Mouse (Mus musculus) heart, embryonic 14.5 days (tissue): ENCODE data around the gene Gm12185. TPM values are rescaled to one million over a fixed set of nuclear protein-coding genes. Genes with fewer than 3 reads are reported as not detected.
"Not testable (repeated sequence)": the region's sequence is repeated elsewhere in the genome, so short reads cannot be mapped to it uniquely, and the experiment has no call there.

Source experiments
- ATAC-seq: fragments of 200-750 bp; cut with Nextera tagmentation; 2 replicates; pipeline ENCODE4 v1.8.0; 2017; ENCODE audit warnings: low read depth, moderate TSS enrichment; ENCODE audit not compliant: insufficient number of reproducible peaks, insufficient read depth, low FRiP score
- H3K27ac ChIP-seq, 2 experiments: fragments of 200-500 bp in 1 of 2; fragments of 300-500 bp in 1 of 2; sonication (generic) in 1 of 2; replicated peaks in 1 of 2; 2 replicates each; pipeline ENCODE4 v1.5.1; 2012 to 2014; ENCODE audit warnings: low read depth in 2 of 2, low read length in 2 of 2, control low read depth in 1 of 2, mild to moderate bottlenecking in 1 of 2, mixed read lengths in 1 of 2; ENCODE audit not compliant: control insufficient read depth in 1 of 2, insufficient read depth in 1 of 2
- H3K27me3 ChIP-seq: fragments of 300-500 bp; sonication (generic); 2 replicates; pipeline ENCODE4 v1.6.1; 2014; ENCODE audit warnings: mild to moderate bottlenecking, low read length, control low read depth; ENCODE audit not compliant: control insufficient read depth, insufficient read depth
- H3K36me3 ChIP-seq: fragments of 300-500 bp; sonication (generic); 2 replicates; pipeline ENCODE4 v1.6.1; 2014; ENCODE audit warnings: mild to moderate bottlenecking, control low read depth, low read length, mixed read lengths; ENCODE audit not compliant: control insufficient read depth, insufficient read depth
- H3K4me1 ChIP-seq, 2 experiments: fragments of 200-500 bp in 1 of 2; fragments of 300-500 bp in 1 of 2; sonication (generic) in 1 of 2; 2 replicates each; pipeline ENCODE4 v1.6.1; 2012 to 2014; ENCODE audit warnings: low read length in 2 of 2, control low read depth in 1 of 2, mixed read lengths in 1 of 2; ENCODE audit not compliant: control insufficient read depth in 2 of 2, insufficient read depth in 2 of 2
- H3K4me2 ChIP-seq: fragments of 300-500 bp; sonication (generic); 2 replicates; pipeline ENCODE4 v1.6.1; 2014; ENCODE audit warnings: mild to moderate bottlenecking, low read length
- H3K4me3 ChIP-seq, 2 experiments: fragments of 200-500 bp in 1 of 2; fragments of 300-500 bp in 1 of 2; sonication (generic) in 1 of 2; 2 replicates each; pipeline ENCODE4 v1.5.1; 2012 to 2014; ENCODE audit warnings: low read length in 2 of 2, mild to moderate bottlenecking in 2 of 2, control low read depth in 1 of 2, low read depth in 1 of 2, moderate library complexity in 1 of 2; ENCODE audit not compliant: control insufficient read depth in 1 of 2, insufficient read depth in 1 of 2
- H3K9ac ChIP-seq: fragments of 300-500 bp; sonication (generic); 2 replicates; pipeline ENCODE4 v1.6.1; 2014; ENCODE audit warnings: mild to moderate bottlenecking, low read length
- H3K9me3 ChIP-seq: fragments of 300-500 bp; sonication (generic); 2 replicates; pipeline ENCODE4 v1.6.1; 2016; ENCODE audit warnings: low read length, control low read depth; ENCODE audit not compliant: control insufficient read depth
- WGBS: fragments of 180-500 bp; shearing (Covaris S2); extraction: QIAGEN DNeasy Blood & Tissue Kit; methylation state at CpG from one replicate; pipeline ENCODE4 v1.1.7; 2014; 5-methylcytosine and 5-hydroxymethylcytosine counted together
- polyA plus RNA-seq: library from polyadenylated mRNA; unstranded; fragments of >200 nt; fragmentation: Nextera tagmentation; extraction: Ambion mirVana; gene quantifications from 2 replicates; pipeline ENCODE4 v1.2.1, GENCODE M21; 2014

The Gm12185 gene
- polyA plus RNA-seq, 1 experiment from 2014 or later = not detected

- no peak for ATAC-seq
- H3K9me3 ChIP-seq = no peaks in the 10 kb centered on the region
- 40% methylated on average over 1 of the region's 1 CpGs for WGBS
Measured at GRCm38 (mm10) chr11:48908459-48908858, 83.6 kb downstream of the Gm12185 start.

GRCm38 (mm10) chr11:48902021-48902420 lies 90.0 kb downstream of the Gm12185 start, which contains the start of gene Gm5431:
Gm5431 (minus strand) TSS chr11:48902214.
- no peak for ATAC-seq
- H3K9ac ChIP-seq = no peak within 1 kb of the TSS
- H3K27me3 ChIP-seq = no peaks in the 10 kb centered on the region
- WGBS = 57% methylated on average over 2 of the region's 2 CpGs
- H3K9me3 ChIP-seq = no peaks in the 10 kb centered on the region
- H3K27ac ChIP-seq = no peak within 1 kb of the TSS
- H3K4me2 ChIP-seq = no peak within 1 kb of the TSS
- no peak within 1 kb of the TSS for H3K4me3 ChIP-seq
- H3K4me1 ChIP-seq = no peaks in the 10 kb centered on the region
- H3K36me3 ChIP-seq = no peaks in the 10 kb centered on the region

More at GRCm38 (mm10) chr11:48908459-48908858, 83.6 kb downstream of the Gm12185 start:
- Histone ChIP-seq H3K36me3 (no peaks in the 10 kb centered on the region), H3K27me3 (no peaks in the 10 kb centered on the region), H3K9ac (no peak overlapping the region), H3K4me1 (no peaks in the 10 kb centered on the region), H3K4me2 (no peak overlapping the region), H3K4me3 (no peak overlapping the region), H3K27ac (no peak overlapping the region)

- H3K27me3 ChIP-seq, H3K4me1 ChIP-seq, ATAC-seq, H3K9me3 ChIP-seq, H3K36me3 ChIP-seq, H3K9ac ChIP-seq, H3K4me3 ChIP-seq, H3K4me2 ChIP-seq, H3K27ac ChIP-seq: not testable (repeated sequence)
- WGBS = 68% methylated on average over 1 of the region's 1 CpGs
Measured at GRCm38 (mm10) chr11:48901567-48901930, 90.5 kb downstream of the Gm12185 start.

DNA sequence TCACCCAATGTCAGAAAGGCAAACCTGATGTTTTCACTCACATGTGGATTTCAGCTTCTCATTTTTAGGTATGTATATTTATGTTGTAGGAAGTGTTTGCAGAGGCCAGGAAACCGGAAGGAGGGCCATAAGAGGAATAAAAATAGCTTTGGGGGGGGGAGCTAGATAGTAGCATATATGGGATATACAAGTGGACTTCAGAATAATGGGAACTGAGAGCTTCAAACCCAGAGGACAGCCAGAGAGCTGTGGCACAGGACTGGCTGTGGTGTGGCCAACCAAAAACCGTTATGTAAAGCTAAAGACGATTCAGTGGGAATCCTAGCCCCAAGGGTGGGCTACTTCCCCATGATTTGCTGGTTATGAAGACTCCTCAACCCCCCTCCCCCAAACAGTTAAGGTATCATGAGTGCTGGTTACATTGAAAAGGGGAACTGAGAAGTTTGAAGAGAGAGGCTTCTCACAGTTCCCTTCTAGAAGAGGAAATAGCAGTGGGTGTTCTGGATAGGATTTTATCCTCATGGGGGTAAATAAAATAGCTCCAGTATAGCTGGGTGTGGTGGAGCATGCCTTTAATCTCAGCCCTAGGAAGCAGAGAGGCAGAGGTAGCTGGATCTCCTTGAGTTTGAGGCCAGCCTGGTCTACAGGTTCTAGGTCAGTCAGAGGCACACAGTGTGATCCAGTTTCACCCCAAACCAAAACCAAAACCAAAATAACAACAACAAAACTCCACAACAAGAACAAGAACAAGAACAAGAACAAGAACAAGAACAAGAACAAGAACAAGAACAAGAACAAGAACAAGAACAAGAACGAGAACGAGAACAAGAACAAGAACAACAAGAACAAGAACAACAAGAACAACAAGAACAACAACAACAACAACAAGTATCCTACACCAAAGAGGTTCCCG lies 91.1 kb downstream of the Gm12185 start:
- WGBS = 70% methylated on average over 6 of the region's 6 CpGs
- not testable (repeated sequence) for H3K27me3 ChIP-seq, H3K9ac ChIP-seq, H3K9me3 ChIP-seq, H3K36me3 ChIP-seq, H3K27ac ChIP-seq, H3K4me2 ChIP-seq, ATAC-seq, H3K4me3 ChIP-seq, H3K4me1 ChIP-seq

GRCm38 (mm10) chr11:48898812-48899431 lies 93.1 kb downstream of the Gm12185 start:
- H3K4me1 ChIP-seq = no peaks in the 10 kb centered on the region
- no peaks in the 10 kb centered on the region for H3K9me3 ChIP-seq
- no peak overlapping the region for H3K9ac ChIP-seq
- H3K36me3 ChIP-seq = no peaks in the 10 kb centered on the region
- 59% methylated on average over 2 of the region's 2 CpGs for WGBS
- H3K4me3 ChIP-seq = no peak overlapping the region
- H3K27ac ChIP-seq = no peak overlapping the region
- no peak for ATAC-seq
- H3K4me2 ChIP-seq = no peak overlapping the region
- no peaks in the 10 kb centered on the region for H3K27me3 ChIP-seq

DNA sequence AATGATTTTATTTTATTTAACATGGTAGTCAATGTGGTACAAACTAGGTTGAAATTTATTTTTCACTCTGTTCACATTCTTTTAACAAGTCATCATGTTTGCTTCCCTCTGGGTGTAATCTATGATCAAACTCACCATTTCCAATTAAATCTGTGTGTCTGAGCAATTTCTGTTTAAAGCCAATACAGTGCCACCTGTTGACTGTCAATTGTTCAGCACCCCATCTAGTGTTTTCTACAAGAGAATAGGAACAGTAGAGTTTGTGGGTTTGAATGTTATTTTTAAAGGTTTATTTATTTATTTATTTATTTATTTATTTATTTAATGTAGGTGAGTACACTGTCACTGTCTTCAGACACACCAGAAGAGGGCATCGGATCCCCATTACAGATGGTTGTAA lies 115.3 kb downstream of the Gm12185 start:
- H3K9me3 ChIP-seq = no peaks in the 10 kb centered on the region; the same call in 1 of the 2 replicates
- WGBS = 88% methylated on average over 1 of the region's 1 CpGs

GRCm38 (mm10) chr11:48875343-48875837 lies 116.6 kb downstream of the Gm12185 start:
- not testable (repeated sequence) for H3K9me3 ChIP-seq, ATAC-seq
- WGBS = 65% methylated on average over 1 of the region's 1 CpGs

More for the DNA sequence above, 115.3 kb downstream of the Gm12185 start:
- ATAC-seq = no peak
- no peak overlapping the region for H3K9ac ChIP-seq
- no peaks in the 10 kb centered on the region for H3K36me3 ChIP-seq
- no peaks in the 10 kb centered on the region for H3K27me3 ChIP-seq
- H3K4me1 ChIP-seq = peaks cover 2 to 13% of the 10 kb centered on the region in 2 experiments; a peak in 1 of 4 replicates
- H3K4me2 ChIP-seq = no peak overlapping the region
- no peak overlapping the region for H3K4me3 ChIP-seq
- H3K27ac ChIP-seq = no peak overlapping the region

More at GRCm38 (mm10) chr11:48875343-48875837, 116.6 kb downstream of the Gm12185 start:
- H3K4me3 ChIP-seq, H3K9ac ChIP-seq, H3K36me3 ChIP-seq, H3K27me3 ChIP-seq, H3K4me2 ChIP-seq, H3K27ac ChIP-seq: not testable (repeated sequence)
- peaks cover 2 to 18% of the 10 kb centered on the region in 2 experiments; a peak in 3 of 4 replicates for H3K4me1 ChIP-seq
